Mouse (Mus musculus): ENCODE measurements around the gene Cachd1.
A peak's percentile ranks its signal among the peaks of the same experiment; 100 is the strongest.

The Cachd1 gene

DNA sequence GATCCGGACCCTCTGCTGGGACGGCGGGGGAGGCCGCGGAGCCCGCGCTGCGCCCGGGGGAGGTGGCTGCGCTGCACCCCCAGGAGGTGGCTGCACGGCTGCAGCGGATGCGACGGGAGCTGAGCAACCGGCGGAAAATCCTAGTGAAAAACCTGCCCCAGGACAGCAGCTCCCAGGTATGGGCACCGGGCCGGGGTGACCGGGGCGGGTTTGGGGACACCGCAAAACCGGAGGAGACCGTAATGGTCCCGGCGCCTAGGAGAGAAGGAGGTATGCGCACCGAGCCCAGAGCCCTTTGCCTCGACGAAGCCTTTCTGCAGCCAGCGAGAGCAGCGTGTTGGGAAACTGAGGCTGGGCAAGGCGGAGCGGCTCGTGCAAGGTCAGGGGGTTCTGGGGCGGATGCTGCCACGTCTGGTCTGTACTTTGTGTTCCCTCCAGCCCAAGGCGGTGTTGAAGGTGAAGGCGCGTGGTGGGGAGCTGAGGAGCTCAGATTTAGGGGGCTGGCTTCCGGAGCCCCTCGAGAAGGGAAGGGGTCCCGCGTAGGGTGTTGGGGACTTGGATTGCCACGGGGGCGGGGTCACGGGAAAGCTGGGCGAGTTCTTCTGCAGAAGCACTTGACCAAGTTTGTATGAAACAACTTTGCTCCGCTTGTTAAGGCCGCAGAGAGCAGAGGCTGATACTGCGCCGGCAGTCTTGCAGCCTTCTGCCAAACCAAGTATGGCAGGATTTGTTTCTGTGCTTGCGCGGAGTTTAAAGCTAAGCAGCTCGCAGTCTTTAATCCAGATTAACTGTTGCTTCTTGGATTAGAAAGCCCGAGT, 292.9 kb downstream of the Cachd1 start:
- DNase-seq: peak; percentile 12

DNA sequence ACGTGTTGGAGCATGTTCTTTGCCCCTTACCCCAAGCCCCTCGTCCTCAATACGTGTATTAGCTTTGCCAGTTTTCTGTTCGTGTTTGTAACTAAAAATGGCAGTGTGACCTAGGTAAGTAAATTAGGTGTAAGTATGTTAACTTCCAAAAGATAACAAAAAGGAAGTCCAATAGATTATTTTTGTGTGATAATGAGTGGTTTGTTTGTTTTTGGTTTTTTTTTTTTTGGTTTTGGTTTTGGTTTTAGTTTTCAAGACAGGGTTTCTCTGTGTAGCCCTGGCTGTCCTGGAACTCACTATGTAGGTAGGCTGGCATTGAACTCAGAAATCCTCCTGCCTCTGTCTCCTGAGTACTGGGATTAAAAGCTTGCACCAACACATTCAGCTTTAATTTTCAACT, 295.1 kb downstream of the Cachd1 start:
- DNase-seq: no peak

DNA sequence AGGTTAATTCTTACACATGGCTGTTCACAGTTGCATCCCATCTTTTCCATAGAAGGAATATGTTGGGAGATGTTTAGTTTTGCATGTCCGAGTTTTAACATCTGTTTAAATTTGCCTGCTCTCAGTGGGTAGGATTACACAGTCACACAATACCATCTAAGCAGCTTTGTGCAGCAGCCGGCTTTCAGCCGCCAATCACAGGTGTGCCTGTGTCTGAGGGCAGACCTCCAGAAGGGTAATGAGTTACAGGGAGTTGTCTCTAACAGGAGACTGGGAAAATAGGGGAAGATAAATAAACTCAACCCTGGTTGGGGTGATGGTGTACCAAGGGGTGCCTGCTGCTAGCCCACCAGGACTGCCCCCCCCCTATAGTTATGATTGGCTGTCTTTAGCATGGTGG, 299.9 kb downstream of the Cachd1 start:
- DNase-seq: no peak
